Mouse (Mus musculus) liver, embryonic 11.5 days (tissue): ENCODE measurements around the gene Parva. TPM values are rescaled to one million over a fixed set of nuclear protein-coding genes. Genes with fewer than 3 reads are reported as not detected.

ENCODE experiments used
- ATAC-seq: fragments of 200-750 bp; cut with Nextera tagmentation; replicated peaks from 2 replicates; pipeline ENCODE4 v1.8.0; 2017; ENCODE audit warnings: moderate number of reproducible peaks, mild to moderate bottlenecking, moderate TSS enrichment, moderate library complexity; ENCODE audit not compliant: low FRiP score
- DNase-seq: peaks from one replicate; pipeline ENCODE4 v3.0.0-alpha.2; 2017; ENCODE audit warnings: low spot score
- H3K27ac ChIP-seq: fragments of 300-500 bp; sonication (generic); 2 replicates; pipeline ENCODE4 v1.5.1; 2014; ENCODE audit warnings: mild to moderate bottlenecking, low read depth, low read length, control low read depth
- H3K27me3 ChIP-seq: fragments of 300-500 bp; sonication (generic); replicated peaks from 2 replicates; pipeline ENCODE4 v1.6.1; 2014; ENCODE audit warnings: low read length, mixed read lengths; ENCODE audit not compliant: control insufficient read depth, insufficient read depth
- H3K36me3 ChIP-seq: fragments of 300-500 bp; sonication (generic); 2 replicates; pipeline ENCODE4 v1.6.1; 2014; ENCODE audit warnings: mild to moderate bottlenecking, low read length, moderate library complexity, mixed read lengths; ENCODE audit not compliant: control insufficient read depth, insufficient read depth
- H3K4me1 ChIP-seq: fragments of 300-500 bp; sonication (generic); replicated peaks from 2 replicates; pipeline ENCODE4 v1.6.1; 2014; ENCODE audit warnings: low read length, mixed read lengths; ENCODE audit not compliant: control insufficient read depth, insufficient read depth
- H3K4me2 ChIP-seq: fragments of 300-500 bp; sonication (generic); 2 replicates; pipeline ENCODE4 v1.6.1; 2014; ENCODE audit warnings: mild to moderate bottlenecking, control low read depth, moderate library complexity
- H3K4me3 ChIP-seq: fragments of 300-500 bp; sonication (generic); 2 replicates; pipeline ENCODE4 v1.5.1; 2014; ENCODE audit warnings: low read depth, low read length, control low read depth
- H3K9ac ChIP-seq: fragments of 300-500 bp; sonication (generic); 2 replicates; pipeline ENCODE4 v1.6.1; 2014; ENCODE audit warnings: low read depth, low read length, control low read depth
- H3K9me3 ChIP-seq: fragments of 300-500 bp; sonication (generic); 2 replicates; pipeline ENCODE4 v1.6.1; 2016; ENCODE audit warnings: low read length, inconsistent platforms, mixed read lengths; ENCODE audit not compliant: control insufficient read depth
- WGBS: fragments of 180-500 bp; shearing (Covaris S2); extraction: QIAGEN DNeasy Blood & Tissue Kit; methylation state at CpG from one replicate; pipeline ENCODE4 v1.1.7; 2014; 5-methylcytosine and 5-hydroxymethylcytosine counted together
- polyA plus RNA-seq: library from polyadenylated mRNA; unstranded; fragments of >200 nt; fragmentation: Nextera tagmentation; extraction: Ambion mirVana; gene quantifications from 2 replicates; pipeline ENCODE4 v1.2.1, GENCODE M21; 2014

Parva gene
- polyA plus RNA-seq, 1 experiment from 2014 or later = 24.3 TPM

DNA sequence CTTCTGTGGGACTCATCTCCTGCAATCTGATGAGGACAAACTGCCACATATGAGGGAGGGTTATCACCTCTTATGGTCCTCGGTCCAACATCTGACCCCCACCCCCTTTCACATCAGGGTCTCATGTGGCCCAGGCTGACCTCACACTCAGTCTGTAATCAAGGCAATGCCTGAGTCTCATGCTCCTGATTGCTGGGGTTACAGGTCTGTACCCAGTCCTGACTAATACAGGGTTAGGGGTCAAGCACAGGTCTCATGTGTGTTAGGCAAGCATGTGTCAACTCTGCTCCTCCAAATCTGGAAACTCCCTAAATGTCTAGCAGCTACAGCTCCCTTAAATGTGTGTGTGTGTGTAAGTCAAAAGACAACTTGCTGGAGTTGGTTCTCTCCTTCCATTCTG lies 100.8 kb downstream of the Parva start:
- no peak overlapping the region for H3K27ac ChIP-seq
- no peak for ATAC-seq

DNA sequence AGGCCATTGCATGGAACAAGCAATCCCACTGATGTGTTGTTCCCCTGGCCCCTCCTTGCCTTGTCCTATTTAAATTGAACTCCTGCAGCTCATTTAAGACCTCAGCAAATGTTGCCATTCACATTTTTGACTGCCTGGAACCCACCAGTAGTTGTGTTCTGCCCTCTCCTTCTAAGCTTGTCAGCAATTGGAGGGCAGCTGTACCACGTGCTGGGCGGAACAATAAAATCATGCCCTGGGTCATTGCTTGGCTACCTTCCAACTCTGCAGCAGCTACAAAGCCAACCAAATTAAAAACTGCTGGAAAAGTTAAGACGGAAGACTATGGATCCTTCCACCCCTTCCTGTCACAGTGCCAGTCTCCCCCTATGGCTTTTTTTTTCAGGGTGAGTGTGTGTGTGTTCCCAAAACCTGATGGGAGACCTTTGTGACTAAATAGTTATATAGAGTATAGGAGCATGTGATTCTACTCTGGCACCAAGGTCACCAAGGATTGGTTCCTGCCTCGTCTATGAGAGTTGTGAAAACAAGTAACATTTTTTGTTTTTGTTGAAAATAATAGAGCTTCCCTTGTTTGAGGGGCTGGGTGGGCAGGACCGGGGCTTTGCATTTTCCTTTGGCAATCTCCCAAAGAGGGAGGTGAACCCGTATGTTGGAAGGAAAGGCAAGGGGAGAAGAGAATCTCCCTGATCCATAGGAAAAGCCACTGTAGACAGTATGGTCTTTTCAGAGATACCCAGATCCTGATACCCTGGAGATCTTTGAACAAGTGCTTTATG lies 101.5 kb downstream of the Parva start:
- Histone ChIP-seq H3K4me3 (no peak overlapping the region), H3K9ac (no peak overlapping the region), H3K4me1 (no peaks in the 10 kb centered on the region), H3K27me3 (no peaks in the 10 kb centered on the region), H3K4me2 (no peak overlapping the region), H3K9me3 (no peaks in the 10 kb centered on the region), H3K36me3 (no peaks in the 10 kb centered on the region), H3K27ac (no peak overlapping the region)
- DNase-seq (no peak), ATAC-seq (no peak)
- WGBS = 72% methylated on average over 6 of the region's 6 CpGs

More for the DNA sequence above, 100.8 kb downstream of the Parva start:
- no peak overlapping the region for H3K9ac ChIP-seq
- WGBS = 76% methylated on average over 1 of the region's 1 CpGs
- no peak for DNase-seq
- no peaks in the 10 kb centered on the region for H3K36me3 ChIP-seq
- H3K4me1 ChIP-seq = no peaks in the 10 kb centered on the region
- no peaks in the 10 kb centered on the region for H3K27me3 ChIP-seq
- H3K4me2 ChIP-seq = no peak overlapping the region
- no peaks in the 10 kb centered on the region for H3K9me3 ChIP-seq
- H3K4me3 ChIP-seq = no peak overlapping the region

DNA sequence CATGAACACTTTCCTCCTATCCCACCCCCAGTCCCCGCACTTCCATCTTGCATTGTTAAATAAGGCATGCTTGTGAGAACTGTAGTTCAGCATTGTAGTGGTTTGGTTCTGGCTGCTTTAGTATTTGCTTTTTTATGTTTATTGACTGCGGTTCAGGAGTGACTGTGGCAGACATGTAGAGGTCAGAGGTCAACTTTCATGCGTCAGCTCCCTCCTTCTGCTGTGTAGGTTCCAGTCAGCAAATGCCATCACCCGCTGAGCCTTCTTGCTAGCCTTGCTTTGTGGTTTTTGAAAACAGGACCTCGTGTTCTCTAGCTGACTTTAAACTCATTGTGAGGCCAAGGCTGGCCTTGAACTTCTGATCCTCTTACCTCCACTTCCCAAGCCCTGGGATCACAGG lies 103.6 kb downstream of the Parva start:
- H3K36me3 ChIP-seq = no peaks in the 10 kb centered on the region
- 68% methylated on average over 5 of the region's 5 CpGs for WGBS
- H3K9ac ChIP-seq = no peak overlapping the region
- H3K4me1 ChIP-seq = no peaks in the 10 kb centered on the region
- H3K4me2 ChIP-seq = no peak overlapping the region
- DNase-seq = no peak
- no peak overlapping the region for H3K27ac ChIP-seq
- no peaks in the 10 kb centered on the region for H3K27me3 ChIP-seq
- no peak overlapping the region for H3K4me3 ChIP-seq
- no peak for ATAC-seq
- no peaks in the 10 kb centered on the region for H3K9me3 ChIP-seq

DNA sequence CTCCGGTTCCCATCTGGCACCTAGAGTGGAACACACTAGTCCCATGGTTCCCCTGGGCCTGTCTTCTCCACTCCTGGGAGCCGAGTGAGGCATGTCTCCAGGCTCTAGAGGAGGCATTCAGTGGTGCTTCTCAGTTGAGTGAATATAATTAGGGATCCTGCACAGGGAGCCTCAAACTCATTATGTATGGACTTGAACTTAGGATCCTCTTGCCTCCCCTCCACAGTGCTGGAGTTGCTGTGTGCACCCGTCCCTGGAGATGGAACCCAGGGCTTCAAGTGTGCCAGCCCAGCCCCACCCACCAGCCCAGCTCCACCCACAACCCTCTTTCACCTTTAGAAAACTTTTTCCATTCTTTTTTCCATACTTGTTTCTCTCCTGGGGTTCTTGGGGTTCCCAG lies 106.8 kb downstream of the Parva start:
- no peaks in the 10 kb centered on the region for H3K4me1 ChIP-seq
- no peak for ATAC-seq
- no peak overlapping the region for H3K4me2 ChIP-seq
- H3K9ac ChIP-seq = no peak overlapping the region
- no peak overlapping the region for H3K27ac ChIP-seq
- H3K36me3 ChIP-seq = no peaks in the 10 kb centered on the region
- 74% methylated on average over 3 of the region's 3 CpGs for WGBS
- no peaks in the 10 kb centered on the region for H3K27me3 ChIP-seq
- H3K9me3 ChIP-seq = no peaks in the 10 kb centered on the region
- H3K4me3 ChIP-seq = no peak overlapping the region
- no peak for DNase-seq

DNA sequence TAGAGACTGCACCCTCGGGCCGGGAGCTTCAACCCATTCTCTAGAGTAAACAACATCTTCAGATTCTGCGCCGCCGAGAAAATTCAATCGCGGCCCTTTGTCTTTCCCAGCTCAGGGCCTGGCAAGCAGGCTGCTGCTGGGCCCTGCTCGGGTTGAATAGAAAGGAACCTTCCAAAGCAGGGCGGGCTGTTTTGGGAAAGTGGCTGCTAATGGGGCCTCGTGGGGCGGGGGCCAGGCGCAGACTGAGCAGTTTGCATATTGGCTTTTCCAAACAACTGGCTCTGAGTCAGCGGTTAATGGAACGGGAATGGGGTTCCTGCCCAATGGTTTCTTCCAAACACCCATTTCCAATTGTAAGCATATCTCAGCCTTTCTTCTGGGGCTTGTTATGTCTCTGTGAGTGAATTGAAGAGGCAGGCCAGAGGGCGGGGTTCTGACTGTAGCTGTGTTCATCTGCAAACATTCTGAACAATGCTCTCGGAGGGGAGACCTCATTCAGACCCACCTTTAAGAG lies 108.2 kb downstream of the Parva start:
- Histone ChIP-seq H3K4me2 (no peak overlapping the region), H3K27me3 (no peaks in the 10 kb centered on the region), H3K36me3 (no peaks in the 10 kb centered on the region), H3K9me3 (no peaks in the 10 kb centered on the region), H3K4me1 (no peaks in the 10 kb centered on the region), H3K4me3 (no peak overlapping the region), H3K9ac (no peak overlapping the region), H3K27ac (no peak overlapping the region; the same call in 1 of the 2 replicates)
- ATAC-seq = no peak
- DNase-seq = no peak
- 36% methylated on average over 16 of the region's 16 CpGs for WGBS

DNA sequence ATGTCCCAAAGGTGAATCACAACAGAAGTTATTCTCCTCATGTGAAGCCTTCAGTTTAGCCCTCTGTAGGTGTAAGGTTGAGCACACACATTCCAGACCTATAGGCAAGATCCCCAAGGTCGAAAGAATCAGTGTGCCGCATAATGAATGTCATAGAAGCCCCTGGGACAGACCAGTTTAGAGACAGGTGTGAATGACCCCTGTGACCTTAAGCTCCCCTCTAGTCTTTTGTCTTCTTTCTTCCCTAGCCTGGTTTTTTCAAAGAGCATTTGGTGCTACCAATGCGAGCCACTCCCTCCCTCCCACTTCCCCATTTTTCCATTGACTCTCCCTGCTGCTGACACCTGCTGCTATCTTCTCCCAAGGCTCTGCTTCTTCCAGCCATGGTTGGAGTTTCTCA lies 121.8 kb downstream of the Parva start:
- H3K27ac ChIP-seq = no peak overlapping the region
- no peaks in the 10 kb centered on the region for H3K36me3 ChIP-seq
- DNase-seq (no peak), ATAC-seq (no peak)
- H3K9ac ChIP-seq = no peak overlapping the region
- H3K9me3 ChIP-seq = no peaks in the 10 kb centered on the region
- H3K27me3 ChIP-seq = no peaks in the 10 kb centered on the region
- no peaks in the 10 kb centered on the region for H3K4me1 ChIP-seq
- no peak overlapping the region for H3K4me2 ChIP-seq
- H3K4me3 ChIP-seq = no peak overlapping the region
- WGBS = 69% methylated on average over 3 of the region's 3 CpGs

DNA sequence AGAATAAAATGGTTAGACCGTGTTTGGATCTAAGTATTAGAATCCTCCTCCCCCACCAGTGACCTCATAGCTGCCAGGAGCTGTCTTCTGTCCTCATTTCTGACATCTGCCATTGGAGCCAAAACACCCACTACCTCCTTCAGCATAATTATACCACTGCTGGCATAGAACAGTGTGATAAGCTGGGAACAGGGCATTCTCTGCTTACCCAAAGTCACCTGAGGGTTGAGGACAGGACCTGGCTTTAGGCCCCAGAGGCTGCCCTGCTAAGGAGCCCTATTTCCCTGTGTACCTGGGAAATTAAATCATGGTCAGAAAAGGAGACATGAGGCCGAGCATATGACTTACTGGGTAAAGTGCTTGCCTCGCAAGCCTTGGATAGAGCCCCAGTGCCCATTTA lies 134.2 kb downstream of the Parva start:
- Histone ChIP-seq H3K36me3 (peaks cover 5% of the 10 kb centered on the region; the same call in 1 of the 2 replicates), H3K27ac (no peak overlapping the region), H3K27me3 (no peaks in the 10 kb centered on the region), H3K9ac (no peak overlapping the region), H3K4me1 (no peaks in the 10 kb centered on the region), H3K4me3 (no peak overlapping the region), H3K4me2 (no peak overlapping the region), H3K9me3 (no peaks in the 10 kb centered on the region)
- ATAC-seq (no peak), DNase-seq (no peak)
- WGBS = 76% methylated on average over 3 of the region's 3 CpGs

DNA sequence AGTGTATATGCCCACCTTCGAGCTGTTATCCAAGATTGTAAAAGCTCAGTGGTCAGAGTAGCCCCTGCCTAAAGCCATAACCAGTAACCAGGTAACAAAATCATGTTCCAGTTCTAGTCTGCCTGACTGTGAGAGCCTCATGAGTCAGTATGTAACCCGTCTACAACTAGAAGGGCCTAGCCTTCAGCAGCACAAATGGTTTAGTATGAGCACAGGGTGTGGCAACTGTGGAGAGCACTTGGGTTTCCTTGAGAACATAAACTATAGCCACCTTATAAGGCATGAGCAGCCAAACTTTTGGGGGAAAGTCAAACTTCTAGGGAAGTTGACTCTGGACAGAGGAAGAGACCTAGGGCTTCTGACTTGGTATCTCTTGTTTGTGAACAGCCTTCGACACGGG lies 139.7 kb downstream of the Parva start:
- DNase-seq = no peak
- whole genome bisulfite sequencing = 80% methylated on average over 4 of the region's 4 CpGs
- no peak for ATAC-seq
- Histone ChIP-seq H3K36me3 (no peaks in the 10 kb centered on the region; the same call in 1 of the 2 replicates), H3K4me3 (no peak overlapping the region), H3K4me2 (no peak overlapping the region), H3K9me3 (no peaks in the 10 kb centered on the region), H3K9ac (no peak overlapping the region), H3K27me3 (no peaks in the 10 kb centered on the region), H3K27ac (no peak overlapping the region), H3K4me1 (no peaks in the 10 kb centered on the region)

DNA sequence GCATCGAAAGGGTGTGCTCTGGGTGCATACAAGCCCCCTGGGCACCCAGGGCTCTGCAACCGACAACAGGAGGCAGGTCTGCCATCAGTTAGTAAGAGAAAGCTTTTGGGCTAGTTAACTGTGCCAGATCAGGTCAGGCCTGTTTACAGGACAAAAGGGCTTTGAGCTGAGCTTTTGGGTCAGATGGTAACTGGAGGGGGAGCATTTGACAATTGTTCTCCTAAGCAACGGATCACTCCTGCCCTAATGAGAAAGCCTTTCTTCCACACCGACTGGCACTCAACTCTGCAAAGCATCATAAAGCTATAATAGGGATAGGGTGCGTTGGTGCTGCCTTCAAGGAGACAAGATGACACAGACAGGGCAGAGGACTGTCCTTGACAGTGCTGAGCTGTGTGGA lies 141.7 kb downstream of the Parva start:
- 72% methylated on average over 5 of the region's 5 CpGs for WGBS
- H3K9ac ChIP-seq = no peak overlapping the region
- H3K4me3 ChIP-seq = no peak overlapping the region
- no peaks in the 10 kb centered on the region for H3K36me3 ChIP-seq
- no peaks in the 10 kb centered on the region for H3K4me1 ChIP-seq
- ATAC-seq (no peak), DNase-seq (no peak)
- no peak overlapping the region for H3K4me2 ChIP-seq
- no peaks in the 10 kb centered on the region for H3K27me3 ChIP-seq
- H3K9me3 ChIP-seq = no peaks in the 10 kb centered on the region
- H3K27ac ChIP-seq = no peak overlapping the region
